Mouse (Mus musculus) urinary bladder, adult 2 months (tissue): ENCODE data around the gene Atxn7l1. TPM values are rescaled to one million over a fixed set of nuclear protein-coding genes. Genes with fewer than 3 reads are reported as not detected.
"Not testable (repeated sequence)": the region's sequence is repeated elsewhere in the genome, so short reads cannot be mapped to it uniquely, and the experiment has no call there.

Source experiments
- DNase-seq: peaks from one replicate; pipeline ENCODE4 v3.0.0; 2022; ENCODE audit warnings: low spot score
- polyA plus RNA-seq: library from polyadenylated mRNA; depleted of rRNA; stranded (reverse); fragments of >200 nt; gene quantifications from 2 replicates; pipeline ENCODE4 v1.2.3, GENCODE M21; 2012

Gene Atxn7l1
- polyA plus RNA-seq, 1 experiment = 12.4 TPM

DNA sequence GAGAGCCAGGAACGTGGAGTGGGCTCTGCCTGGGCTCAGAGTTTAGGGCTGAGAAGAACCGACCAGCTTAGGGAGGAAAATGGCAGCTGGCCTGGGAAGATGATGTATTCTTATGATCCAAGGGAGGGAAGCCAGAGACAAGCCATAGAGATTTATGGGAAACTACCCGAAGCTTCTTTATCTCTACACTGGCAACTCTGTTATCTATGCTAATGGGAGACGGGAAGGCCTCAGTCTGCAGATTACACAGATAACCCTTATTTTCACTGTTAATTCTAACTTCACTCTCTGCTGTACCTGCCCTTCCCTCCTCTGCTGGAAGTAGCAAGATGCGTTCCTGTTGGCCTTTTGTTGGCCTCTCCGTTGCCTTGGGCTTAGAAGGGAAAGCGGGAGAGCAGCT lies 5.6 kb downstream of the Atxn7l1 start:
- no peak for DNase-seq

- DNase-seq = no peak
Measured at GRCm38 (mm10) chr12:33153850-33154249, 6.4 kb downstream of the Atxn7l1 start.

DNA sequence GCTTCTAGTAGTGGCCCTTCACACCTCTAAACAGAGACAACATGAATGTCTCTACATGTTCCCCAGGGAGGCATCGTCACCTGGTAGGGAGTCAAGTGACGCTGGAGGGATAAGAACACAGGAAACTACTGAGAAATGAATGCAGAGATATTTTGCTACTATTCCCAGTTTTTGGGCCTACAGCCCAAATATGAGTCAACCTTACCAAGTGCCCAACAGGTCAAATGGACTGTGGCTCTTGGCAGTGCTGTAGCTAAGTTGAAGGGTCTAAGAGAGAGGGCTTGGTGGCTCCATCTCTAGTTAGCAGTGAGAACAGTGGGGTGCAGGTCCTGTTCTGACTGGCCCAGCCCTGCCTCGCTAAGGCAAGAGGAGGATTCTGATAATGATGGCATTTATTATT lies 7.2 kb downstream of the Atxn7l1 start:
- no peak for DNase-seq

DNA sequence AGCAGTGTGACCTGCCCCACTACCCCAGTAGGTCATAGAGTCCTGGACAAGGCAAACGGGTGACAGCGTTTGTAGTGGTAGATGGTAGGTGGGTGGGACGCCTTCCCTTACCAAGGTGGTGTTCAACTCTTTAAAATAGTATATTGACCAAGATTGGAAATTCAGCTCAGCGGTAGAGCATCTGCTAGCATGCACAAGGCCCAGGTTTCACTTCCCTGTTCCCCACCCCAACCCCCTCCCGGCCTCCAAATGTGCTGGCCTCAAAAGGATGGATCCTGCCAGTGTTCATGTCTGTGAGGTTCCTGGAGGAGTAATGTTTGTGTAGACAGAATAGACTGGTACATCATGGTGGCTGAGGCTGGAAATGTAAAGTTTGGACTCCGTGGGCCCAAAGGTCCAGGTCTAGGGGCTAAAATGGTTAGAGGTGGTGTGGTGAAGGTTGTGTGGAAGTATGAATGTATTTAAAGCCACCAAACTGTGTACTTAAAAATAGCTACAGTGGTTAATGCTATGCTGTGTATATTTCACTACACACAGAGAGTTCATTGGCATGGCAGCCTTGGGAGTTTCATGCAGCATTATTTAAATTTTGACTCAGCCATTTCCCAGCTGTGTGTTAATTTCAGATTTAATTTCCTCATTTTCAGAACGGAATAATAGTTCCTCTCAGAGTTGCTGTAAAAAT lies 9.0 kb downstream of the Atxn7l1 start:
- DNase-seq = no peak

- no peak for DNase-seq
Measured at GRCm38 (mm10) chr12:33158256-33158655, 10.8 kb downstream of the Atxn7l1 start.

- DNase-seq = no peak
Measured at GRCm38 (mm10) chr12:33160406-33160805, 12.9 kb downstream of the Atxn7l1 start.

DNA sequence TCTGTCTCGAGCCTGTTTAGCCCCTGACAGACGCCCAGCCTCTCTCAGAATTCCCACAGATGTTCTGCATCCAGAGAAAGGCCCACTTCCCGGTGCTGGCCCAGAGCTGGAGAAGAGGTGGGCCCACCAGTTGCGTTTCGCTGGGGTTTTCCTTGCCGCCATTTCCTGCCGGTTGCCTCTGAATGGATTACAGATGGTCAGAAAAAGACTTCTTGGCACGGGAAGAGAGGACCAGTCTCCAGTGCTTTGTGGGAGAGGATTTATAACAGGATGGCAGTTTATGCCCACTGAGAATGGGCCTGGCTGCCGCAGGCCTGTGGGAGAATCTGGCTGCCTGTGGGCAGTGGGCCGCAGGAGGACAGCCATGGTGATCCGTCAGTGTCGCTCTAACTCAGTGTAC lies 15.0 kb downstream of the Atxn7l1 start:
- no peak for DNase-seq

- not testable (repeated sequence) for DNase-seq
Measured at GRCm38 (mm10) chr12:33164019-33164418, 16.5 kb downstream of the Atxn7l1 start.

DNA sequence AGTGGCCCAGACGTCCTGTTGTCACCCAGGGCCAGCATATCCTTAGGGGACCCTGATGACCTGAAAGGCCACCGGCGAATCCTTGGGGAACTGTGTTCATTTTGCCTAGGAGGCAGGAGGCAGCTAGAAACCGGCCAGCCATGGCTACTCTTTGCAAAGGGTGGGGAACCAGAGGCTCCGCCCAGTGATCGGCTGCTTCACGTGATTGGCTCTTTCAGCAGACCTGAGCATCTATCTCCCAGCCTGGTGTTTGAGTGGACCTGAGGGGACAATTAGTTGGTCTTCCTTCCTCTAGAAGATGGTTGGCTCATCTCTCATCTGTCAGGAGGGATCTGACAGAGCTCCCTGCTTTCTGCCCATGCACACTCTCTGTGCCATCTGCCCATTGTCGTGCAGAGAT lies 19.2 kb downstream of the Atxn7l1 start:
- no peak for DNase-seq

DNA sequence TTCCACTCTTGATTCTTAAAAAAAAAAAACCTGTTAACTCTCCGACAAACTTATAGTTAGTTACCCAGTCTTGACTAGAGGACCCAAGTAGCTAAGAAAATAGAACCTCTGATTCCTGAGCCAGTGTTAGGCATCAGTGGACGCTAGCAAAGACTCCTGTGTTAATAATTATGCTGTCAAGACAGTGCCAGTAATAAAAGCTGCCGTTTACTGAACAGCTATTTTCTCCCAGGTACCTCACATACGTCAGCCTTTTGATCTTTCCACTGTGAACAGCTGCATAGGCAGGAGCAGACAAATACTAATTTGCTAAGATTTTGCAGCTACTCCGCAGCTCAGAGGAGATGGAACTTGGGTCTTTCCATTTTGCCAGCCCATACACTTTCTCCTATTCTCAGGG lies 20.1 kb downstream of the Atxn7l1 start:
- DNase-seq = no peak

- DNase-seq = no peak
Measured at GRCm38 (mm10) chr12:33168491-33168890, 21.0 kb downstream of the Atxn7l1 start.

DNA sequence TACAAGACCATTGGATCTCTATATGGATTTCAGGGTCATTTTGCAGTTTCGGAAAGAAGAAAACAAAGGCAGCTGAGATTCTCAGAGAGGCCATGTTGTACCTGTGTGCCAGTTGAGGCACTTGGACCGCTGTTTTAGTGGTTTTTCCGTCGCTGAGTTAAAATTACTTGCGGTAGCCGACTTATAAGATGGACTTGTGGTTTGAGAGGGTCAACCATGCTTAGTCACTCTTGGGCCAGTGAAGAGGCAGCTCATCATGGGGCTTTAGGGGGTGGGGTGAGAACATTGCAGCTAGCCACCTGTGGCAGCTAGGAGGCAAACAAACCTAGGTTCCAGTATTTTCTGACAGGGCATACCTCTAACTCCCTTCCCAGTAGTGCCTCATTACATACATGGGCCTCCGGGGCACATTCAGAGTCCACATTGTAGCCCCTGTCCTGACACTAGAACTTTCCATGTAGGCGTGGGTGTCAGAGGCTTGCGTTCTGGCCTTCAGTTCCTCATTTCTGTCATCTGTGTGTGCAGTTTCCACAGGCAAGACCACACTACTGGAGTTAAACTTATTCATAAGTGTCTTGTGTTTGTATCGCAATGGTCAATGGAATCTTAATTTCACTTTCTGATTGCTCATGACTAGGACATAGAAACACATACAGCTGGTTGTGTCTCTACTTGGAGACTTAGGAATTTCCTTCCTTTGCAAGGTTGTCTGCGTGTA lies 22.4 kb downstream of the Atxn7l1 start:
- no peak for DNase-seq

GRCm38 (mm10) chr12:33170822-33171221 lies 23.3 kb downstream of the Atxn7l1 start:
- DNase-seq = no peak

GRCm38 (mm10) chr12:33172926-33173325 lies 25.4 kb downstream of the Atxn7l1 start:
- DNase-seq = no peak

GRCm38 (mm10) chr12:33173720-33174141 lies 26.2 kb downstream of the Atxn7l1 start:
- DNase-seq = no peak

DNA sequence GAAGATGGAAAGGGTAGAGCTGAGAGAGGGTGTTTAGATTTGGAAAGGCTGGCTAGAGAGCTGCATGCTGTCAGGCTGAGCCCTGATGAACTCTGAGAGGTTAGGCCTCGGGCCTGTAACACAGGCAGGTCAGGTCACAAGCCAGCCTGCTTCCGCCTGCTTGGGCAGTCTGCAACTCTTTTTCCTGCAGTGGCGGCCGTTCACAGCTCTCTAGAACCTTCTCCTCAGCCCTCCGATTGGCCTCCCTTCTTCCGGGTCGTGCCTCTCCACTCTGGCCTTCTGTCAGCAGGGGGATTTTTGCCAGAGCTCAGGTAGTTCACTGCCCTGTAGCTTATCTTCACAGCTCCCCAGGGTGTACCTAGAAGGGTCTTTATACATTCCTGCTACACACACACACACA lies 26.7 kb downstream of the Atxn7l1 start:
- DNase-seq = no peak

- DNase-seq = no peak
Measured at GRCm38 (mm10) chr12:33174675-33175357, 27.3 kb downstream of the Atxn7l1 start.

DNA sequence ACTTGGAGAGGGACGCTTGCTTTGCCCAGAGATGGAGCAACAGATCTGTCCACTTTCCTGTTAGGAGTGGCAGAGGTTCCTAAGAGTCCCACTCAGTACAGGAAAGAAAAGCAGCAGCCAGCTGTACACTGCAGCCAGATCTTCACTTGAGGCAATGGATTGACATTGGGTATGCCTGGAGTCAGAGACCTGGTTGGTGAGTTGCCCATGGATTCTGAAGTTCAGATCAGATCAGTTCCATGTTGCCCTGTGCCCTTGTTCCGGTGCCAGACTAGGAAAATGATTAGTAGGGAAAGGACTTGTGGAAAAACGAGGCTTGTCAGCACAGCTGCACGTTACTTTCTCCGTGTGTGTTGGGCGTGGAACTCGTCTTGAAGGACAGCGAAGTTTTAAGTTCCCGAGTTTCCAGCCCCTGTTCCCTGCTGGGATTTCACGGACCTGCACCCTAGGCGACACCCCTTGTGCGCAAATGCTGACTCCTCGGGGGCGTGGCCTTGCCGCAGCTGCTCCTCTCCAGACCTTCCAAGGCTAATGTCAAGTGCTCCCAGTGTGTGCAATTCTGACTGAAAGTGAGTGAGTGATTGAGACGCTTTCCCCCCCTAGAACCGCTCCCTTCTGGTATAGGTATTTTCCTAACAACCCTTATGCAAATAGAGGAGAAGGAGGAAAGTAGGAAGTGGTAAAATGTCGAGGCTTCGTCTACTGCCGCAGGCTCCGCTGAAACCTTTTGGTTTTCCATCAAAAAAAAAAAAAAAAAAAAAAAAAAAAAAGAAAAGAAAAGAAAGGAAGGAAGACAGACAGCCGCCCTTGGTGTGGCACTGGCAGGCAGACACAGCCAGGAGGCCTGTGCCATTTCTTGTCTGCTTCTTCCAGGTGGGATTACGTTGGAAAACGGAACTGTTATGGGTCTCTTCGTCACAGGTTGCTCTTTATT lies 28.4 kb downstream of the Atxn7l1 start:
- DNase-seq = no peak

GRCm38 (mm10) chr12:33176555-33176900 lies 29.0 kb downstream of the Atxn7l1 start:
- DNase-seq = no peak

DNA sequence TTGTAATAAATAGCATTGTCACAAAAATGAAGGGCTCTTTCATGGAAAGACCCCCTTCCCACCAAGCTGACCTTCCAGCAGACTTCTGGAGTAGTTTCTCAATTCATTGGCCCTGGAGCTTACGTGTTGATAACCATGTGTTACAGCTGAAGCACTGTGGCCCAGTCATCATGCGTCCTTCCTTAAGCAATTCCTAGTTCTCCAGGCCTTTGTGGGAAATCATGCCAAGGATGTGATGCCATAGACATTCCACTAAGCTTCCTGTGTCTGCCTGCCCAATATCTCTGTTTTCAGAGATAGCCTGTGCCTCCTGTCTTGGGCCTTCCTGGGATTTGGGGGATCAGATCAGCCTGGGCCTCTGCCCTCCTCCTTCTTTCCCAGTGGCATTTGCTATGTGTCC lies 32.9 kb downstream of the Atxn7l1 start:
- no peak for DNase-seq

- no peak for DNase-seq
Measured at GRCm38 (mm10) chr12:33181875-33182274, 34.4 kb downstream of the Atxn7l1 start.
